Mouse (Mus musculus): ENCODE results near the gene Man1c1.

Man1c1 gene

DNA sequence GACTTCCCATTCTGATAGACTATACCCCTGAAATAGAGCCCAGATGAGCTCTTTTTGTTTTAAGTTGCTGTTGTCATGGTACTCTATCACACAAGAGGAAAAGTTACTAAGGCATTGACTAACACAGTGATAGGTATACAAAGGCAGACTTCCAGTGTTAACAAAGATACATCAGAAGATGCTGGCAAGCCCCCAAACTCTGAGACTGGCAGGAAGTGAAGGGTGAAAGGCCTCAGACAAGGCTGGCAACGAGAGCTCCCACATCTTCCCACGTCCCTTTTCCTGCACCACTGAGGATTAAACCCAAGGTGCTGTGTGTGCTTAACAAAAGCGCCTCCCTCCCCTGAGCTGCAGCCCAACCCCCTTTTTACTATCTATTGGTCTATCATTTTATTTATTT, 19.2 kb upstream of the Man1c1 start:
- DNase-seq: peak; percentile 56

DNA sequence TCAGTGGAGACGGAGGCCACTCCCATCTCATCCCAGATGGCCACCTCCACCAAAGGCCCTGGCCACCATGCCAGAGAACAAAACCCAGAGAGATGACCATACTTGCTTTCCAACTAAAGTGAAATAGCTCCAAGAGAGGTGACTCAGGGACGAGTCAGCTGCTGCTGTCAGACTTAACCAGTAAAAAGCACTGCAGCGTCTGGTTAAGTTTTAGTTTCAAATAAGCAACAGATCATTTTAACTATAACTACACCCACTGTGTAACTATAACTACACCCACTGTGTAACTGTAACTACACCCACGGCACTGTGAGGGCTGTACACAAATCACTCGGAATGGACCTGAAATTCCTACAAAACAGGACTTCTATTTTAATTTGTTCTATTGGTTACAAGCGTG, 17.0 kb upstream of the Man1c1 start:
- no peak for DNase-seq

DNA sequence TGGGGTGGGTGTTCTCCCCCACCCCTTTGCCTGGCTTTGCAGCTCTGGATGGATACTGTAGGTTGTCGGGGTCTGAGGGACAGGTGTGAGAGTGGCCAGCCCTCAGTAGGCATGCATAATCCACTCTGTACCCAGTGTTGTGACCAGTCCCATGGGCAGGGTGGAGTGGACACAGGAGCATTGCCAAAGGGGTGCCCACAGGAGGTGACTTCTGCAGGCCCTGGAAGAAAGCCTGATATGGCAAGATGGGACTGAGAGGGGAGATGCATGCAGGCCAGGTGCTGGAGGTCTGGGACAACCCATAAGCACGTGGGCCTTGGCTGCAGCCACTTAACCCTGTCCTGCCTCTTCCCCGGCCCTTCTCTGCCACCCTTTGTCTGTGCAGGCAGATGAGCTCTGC, 16.3 kb upstream of the Man1c1 start:
- no peak for DNase-seq

DNA sequence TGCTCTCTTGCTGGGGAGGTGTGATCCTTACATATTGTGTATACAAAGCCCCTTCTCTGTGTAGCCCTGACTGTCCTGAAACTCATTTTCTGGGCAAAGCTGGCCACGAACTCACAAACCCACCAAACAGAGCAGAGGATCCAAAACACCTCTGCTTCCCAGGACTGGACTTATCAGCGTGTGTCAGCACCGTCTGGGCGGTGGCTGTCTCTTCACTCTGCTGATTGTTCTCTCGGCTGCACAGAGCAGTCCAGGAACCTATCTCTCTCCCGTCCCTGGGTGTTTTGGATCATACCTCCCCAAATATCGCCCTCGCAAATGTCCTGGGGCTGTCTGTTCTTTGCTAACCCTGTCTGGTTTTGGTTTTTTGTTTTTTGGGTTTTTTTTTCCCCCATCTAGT, 15.4 kb upstream of the Man1c1 start:
- DNase-seq: no peak

DNA sequence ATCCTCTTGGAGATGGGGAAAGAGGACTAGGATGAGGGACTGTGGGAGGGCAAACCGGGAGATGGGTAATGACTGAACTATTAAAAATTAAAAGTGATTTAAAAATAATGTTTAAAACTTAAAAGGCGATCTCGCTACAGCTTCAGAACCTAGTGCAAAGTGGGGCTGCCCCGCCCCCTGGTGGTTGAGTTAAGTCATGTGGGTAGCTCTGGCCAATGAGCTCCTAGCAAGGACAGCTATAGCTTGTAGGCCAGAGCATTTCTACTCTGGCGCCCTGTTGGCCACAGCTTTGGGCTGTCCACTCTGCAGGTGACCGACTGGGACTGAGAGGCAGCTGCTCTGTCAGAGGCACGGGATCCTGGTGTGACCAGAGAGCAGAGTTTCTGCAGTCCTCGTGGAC, 9.8 kb upstream of the Man1c1 start:
- peak; percentile 91 for DNase-seq

DNA sequence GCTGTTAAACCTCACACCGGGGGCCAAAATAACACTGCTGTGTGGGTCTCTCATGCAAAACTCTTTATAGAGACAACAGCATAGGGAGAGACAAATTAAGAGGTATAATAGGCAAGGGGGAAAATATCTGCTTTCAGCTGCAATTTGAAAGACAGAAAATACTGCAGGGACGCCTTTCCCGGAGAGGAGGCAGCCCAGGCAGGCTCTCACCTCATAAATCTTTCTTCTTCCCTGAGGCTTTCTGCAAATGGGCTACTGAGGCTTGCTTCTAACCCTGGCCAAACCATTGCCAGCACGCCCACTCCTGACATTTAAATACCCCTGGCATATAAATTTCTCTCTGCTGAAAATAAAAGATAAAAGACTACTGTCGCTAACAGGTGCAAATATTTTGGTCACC, 1.2 kb upstream of the Man1c1 start:
- no peak for DNase-seq

DNA sequence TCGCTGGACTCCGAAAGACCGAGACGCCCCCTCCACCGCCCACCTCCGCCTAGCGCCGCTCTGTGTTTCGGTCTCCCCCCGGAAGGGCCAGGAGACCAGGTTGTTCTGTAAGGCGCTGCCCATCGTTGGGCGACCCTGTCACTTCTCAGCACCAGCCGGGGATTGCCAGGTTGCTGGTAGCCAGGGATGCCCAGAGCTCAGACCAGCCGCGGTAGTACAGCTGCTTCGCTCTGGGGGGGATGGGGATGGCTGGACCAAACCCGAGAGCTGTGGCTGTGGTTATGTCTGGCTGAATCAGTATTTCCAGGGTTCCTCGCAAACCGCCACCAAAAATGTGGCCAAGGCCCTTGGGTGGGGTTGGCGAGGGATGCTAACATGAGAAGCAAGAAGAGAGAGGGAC, 500 bp upstream of the Man1c1 start:
- DNase-seq: no peak

DNA sequence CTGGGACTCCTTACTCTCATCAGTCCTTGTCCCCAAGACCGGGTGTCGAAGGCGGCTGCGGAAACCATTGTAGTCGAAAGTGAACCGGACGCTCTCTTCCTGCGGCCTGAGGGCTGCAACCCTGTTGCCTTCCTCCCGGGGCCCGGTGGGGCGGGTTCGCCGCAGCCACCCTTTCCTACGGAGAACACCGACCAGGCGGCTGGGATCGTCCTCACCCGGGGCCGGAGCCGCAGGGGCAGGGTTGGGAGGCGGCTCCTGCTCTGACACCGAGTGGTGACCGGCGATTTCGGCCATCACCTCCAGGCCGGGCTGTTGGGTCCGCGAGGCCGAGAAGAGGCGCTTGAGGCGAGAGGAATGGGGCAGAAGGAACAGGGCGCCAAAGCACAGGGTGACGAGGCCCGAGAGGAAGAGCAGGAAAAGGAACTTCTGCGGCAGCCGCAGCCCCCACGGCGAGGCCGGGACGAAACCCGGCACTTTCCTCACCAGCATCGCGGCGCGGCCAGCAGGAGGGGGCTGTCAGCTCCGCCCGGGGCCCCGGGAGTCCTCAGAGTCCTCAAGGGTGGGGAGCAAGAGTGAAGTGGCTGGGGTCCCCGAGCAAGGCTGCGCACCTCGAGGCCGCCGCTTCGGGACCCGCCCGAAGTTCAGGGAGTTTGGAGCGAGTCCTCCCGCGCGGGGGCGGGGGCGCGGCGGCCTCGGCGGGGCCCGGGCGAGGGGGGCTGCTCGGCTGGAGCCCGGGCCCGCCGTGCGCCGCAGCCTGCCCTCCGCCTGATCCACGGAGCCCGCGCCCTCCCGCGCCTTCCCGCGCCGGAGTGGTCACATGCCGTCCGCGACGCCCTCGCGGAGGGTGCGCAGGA, 882 bp downstream of the Man1c1 start:
- peak; percentile 60 for DNase-seq

DNA sequence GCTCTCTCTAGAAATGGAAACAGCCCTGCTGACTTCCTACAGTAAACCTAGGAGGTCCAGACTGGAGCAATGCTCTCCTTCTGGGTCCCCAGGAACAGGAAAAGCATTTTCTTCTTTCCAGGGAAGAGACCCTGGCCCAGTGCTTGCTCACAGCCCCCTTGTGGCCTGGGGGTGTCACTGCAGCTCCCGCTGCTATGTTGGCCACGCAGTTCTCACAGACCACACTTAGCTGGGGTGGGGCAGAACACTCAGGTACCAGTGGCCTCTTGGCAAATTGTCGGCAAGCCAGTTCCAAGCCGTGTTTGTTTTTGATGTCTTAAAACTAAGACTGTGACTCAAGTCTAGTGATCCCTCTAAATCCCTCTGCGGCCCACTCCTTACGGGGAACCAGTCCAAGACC, 2.2 kb downstream of the Man1c1 start:
- DNase-seq: peak; percentile 89

DNA sequence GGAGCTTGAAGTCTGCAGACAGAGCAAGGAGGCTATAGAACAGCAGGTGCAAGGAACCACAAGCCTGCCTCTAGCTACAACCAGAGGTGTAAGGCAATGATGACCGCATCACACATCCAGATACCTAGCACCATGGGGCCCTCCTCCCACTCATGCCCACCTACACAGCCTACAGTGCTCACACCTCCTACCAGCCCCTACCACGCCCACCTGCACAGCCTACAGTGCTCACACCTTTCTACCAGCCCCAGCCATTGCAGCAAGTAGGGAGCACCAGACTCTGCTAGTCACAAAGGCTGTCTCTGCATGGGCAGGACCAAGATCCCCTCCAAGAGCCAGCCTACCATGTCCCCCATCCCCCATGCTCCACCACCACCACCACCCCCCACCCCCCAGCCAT, 3.2 kb downstream of the Man1c1 start:
- no peak for DNase-seq

DNA sequence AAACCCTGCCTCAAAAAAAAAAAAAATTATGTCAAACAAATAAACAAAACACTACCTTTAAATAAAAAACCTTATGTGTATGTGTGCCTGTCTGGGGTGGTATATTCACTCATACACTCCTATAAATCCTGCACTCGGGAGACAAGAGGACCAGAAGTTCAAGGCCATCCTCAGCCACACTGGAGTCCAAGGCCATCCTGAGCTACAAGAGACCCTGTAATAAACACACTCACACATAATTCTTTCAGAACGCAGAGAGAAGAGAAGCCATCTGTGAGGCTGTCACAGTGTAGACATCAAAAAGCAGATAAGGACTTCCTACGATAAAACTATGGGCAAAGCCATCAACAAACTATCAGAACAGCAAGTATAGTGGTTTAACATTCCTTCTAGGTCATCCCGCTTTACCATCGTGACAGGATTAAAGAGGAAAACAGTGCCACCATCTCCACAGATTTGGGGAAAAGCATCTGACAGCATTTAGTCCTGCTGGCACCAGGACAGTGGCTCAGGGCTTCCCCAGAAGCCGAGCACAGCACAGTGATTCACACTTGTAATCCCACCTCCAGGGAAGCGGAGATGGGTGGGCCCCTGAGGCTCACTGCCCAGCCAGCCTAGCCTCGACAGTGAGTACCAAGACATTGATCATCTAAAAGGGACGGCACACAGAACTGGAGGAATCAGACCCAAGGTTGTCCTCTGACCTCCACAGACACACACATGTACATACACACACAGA, 10.7 kb downstream of the Man1c1 start:
- DNase-seq: no peak

DNA sequence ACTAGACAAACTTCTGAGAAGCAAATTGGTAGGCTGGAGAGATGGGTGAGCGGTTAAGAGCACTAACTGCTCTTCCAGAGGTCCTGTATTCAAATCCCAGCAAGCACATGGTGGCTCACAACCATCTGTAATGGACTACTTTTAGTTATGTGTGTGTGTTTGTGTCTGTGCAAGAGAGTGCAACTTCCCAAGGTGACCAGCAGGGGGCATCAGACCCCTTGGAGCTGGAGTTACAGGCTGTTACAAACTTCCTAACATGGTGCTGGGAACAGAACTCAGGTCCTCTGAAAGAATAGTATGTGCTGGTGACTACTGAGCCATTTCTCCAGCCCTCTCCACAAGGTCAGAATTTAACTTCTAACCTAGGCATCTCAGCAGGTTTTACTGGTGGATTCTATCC, 11.7 kb downstream of the Man1c1 start:
- no peak for DNase-seq

DNA sequence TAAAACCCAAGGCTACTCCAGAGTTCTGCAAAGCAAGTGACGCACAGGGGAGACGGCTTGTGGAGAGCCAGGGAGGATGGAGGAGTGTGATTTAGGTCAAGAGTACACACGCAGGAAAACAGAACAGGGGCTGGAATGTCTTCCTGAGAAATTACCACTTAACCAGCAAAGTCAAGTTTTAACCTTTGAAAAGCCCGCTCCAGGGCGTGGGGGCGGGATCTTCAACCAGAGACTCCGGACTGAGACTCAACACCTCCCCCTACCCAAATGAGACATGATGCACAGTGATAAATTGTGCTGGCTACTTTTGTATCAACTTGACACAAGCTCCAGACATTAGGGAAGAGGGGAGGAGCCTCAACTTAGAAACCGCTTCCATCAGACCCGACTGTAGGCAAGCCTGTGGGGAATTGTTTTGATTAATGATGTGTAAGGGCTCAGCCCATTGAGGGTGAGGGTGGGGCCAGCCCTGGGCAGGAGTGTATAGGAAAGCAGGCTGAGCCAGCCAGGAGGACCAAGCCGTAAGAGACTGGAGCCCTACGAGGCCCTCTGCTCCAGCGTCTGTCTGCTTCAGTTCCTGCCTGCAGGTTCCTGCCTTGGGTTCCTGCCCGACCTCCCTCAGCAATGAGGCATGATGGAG, 17.9 kb downstream of the Man1c1 start:
- no peak for DNase-seq

DNA sequence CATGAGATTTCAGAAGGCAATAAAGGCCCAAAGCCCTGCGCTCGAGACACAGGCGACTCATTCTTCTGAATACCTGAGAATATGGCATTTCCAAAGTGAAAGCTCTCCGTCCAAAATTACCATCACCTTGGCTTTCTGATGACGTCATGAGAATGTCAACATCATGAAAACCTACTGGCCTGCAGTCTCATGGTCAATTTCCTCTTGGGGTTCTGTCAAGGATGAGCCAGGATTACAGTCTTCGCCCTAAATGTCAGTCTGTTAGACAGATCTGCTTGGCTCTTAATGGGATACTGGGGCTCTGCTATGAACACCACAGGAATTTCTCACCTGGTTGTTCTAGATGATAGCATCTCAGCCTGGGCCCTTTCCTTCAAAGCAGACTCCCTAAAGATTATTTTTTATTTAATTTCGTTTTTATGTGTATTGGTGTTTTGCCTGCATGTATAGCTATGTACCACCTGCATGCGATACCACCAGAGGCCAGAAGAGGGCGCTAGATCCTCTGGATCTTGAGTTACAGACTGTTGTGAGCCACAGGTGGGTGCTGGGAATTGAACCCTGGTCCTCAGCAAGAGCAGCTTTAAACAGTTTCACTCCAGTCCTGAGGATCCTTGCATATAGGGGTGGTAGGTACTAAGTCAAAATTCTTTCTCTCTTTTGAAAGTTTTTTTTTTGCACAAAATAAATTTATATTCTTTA, 19.3 kb downstream of the Man1c1 start:
- DNase-seq: peak; percentile 39

DNA sequence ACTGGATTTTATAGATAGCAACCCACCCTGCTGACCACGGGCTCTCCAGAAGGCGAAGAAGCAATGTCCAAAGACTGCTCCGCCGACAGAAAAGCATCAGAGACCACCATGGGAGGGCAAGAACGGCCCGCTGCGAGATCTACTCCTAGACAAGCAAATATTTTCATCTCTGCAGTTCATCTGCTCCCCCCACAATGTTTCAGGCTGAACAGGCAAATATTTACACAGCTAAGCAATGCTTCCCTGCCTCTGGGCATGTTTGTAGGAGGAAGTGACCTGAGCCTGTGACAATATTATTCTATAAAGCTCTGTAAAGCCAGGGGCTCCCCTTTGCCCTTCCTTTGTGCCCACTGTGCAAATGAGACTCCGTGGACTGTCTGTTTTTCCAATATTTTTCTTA, 20.2 kb downstream of the Man1c1 start:
- DNase-seq: peak; percentile 51

DNA sequence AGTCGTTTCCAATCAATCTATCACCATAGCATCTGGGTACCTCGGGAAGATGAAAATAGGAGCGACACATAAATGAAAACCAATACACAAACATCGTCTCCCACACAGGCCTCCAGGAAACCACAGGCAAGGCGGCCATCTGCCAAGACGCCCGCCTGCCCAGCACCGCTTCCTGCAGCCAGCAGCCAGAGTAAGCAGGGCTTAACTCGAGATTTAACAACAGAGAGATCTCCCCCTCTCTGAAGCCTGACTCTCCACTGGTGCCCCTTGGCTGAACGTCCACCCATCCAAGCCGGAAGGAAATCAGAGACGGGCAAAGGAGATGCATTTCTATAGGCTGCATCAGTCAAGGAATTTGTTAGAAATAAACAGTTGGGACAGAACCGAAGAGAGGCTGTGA, 21.1 kb downstream of the Man1c1 start:
- DNase-seq: peak; percentile 34

DNA sequence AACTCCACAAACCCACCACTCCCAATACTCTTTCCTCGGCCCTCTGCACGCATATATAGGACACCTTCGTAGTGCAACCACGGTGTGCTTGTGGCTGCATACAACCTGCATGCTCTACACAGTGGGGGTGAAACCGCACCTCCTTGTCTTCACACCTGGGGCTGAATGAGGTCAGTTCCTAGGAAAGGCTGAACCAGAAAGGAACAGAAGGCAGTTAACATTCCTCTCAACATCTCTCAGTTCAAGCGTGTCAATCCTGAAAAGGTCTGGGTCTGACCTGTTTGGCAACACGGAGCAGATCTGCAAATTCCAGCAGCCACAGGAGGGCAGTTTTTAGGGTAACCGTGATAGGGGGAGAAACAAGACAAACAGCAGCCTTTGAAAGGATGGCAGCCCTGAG, 21.7 kb downstream of the Man1c1 start:
- no peak for DNase-seq

DNA sequence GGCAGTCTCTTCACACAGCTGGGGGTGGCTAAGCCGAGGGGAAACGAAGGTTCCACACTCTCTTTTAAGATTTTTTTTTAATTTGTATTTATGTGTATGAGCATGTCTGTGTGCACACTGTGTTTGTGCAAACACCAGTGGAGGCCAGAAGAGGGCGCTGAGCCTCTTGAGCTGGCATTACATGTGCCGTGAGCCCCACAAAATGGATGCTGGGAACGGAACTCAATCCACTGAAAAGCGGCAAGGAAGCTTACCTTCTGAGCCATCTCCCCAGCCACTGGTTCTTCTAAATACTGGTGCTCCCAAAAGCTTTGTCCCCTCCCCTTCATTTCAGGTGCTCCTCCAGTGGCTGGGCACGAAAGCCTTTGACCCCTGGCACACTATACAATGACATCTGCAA, 22.3 kb downstream of the Man1c1 start:
- no peak for DNase-seq

DNA sequence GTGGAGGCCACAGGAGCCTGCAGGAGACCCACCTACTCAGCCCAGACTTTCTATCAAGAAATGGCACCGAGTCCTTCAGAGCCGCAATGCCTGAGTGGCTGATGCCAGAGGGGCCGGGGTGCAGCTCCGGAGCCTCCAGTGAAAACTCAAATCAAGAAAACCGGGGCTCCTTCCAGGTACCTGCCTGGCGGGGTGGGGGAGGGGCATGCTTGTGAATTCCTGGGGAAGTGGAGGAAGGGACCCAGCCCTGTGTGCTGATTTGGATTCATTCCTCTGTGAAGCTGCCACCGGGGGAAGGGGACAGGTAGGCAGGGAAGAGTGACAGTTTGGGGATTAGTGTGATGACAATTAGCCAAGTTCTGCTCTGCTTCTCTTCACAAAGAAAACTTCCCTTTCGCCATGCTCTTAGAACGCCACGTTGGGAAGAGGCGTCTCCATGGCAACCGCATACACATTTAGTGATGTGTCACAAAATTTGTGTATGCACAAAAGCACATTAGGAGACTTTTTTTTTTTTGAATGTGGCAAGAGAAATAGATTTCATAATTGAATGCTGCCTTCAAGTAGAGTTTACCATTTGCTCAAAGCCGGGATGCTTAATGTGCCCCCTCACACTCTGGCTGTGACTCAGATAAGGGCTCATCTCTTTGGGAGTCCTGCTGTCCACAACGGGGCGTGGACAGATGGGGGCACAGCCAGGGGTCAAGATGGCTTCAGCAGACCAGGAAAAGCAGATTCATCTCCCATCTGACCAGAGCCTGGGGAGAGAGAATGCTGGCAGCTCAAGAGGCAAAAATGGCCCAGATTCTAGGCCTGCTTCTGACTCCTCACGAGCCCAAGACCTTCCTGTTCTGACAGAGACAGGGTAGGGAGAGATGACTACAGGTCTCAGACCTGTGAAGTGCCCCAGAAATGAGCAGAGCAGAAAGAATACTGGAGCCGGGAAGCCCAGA, 26.3 kb downstream of the Man1c1 start:
- no peak for DNase-seq

DNA sequence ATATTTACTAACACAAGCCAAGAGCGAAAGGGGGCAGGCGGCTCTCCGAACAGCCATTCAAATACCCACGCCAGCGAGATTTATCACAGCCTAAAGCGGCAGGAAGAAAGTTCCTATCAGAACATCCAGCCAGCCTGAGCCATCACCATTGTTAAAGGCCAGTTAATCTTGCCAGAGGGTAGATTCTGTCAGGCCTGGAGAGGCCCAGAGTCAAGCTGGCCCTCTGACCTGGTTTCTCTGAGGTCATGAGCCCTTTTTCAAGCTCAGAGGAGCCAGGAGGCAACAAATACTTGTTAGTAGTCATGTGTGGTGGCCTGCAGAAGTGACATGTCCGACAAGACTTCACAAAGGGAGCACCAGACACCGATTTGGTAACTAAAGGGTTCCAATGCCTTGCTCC, 28.3 kb downstream of the Man1c1 start:
- no peak for DNase-seq

DNA sequence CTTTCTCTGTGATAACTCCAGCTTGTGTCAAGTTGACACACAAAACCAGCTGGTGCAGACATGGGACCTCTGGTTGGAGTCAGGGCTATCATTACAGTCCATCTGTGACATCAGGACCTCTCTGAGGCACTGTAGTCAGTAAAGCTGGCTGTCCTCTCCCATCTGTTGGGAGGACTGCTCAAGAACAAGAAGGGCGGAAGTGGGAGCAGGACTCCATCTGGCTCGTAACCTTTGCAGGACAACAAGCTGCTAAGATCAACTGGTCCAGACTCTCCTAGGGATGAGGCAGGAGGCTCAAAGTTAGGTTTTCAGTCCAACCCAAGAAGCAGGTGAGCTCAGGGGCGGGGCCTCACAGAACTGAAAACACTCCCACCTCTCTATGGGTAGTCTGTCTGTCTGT, 29.1 kb downstream of the Man1c1 start:
- no peak for DNase-seq

DNA sequence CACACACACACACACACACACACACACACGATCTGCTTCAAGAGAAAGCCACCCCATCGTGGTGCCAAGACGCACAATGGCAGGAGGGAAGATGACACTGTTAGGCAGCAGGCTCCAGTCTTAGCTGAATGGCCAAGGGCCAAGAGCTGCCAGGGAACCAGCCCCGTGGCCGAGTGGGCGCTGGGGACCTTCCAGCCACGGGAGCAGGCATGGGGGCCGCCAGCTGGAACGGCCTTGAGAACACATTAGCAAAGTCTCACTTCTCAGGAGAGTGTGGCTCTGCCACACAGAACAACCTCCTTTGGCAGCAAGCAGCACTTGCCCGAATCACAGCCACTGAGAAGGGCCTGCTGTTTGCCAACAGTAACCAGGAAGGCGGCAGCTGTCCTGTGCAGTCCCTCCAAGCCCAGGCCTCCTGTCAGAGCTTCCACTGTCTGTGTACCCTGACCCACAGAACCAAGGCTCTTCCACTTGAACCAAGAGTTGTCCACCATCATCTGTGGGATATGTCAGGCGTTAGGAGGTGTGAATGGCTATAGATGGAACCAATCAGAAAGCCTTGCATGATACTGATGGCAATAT, 30.1 kb downstream of the Man1c1 start:
- no peak for DNase-seq
